Mouse (Mus musculus): ENCODE results near the gene Clec4a1. TPM values are rescaled to one million over a fixed set of nuclear protein-coding genes. Genes with fewer than 3 reads are reported as not detected.

Clec4a1 gene
- polyA plus RNA-seq (2014; fragmentation: Nextera tagmentation; extraction: Ambion mirVana): 0.75 and 1.0 TPM in 2 replicates

DNA sequence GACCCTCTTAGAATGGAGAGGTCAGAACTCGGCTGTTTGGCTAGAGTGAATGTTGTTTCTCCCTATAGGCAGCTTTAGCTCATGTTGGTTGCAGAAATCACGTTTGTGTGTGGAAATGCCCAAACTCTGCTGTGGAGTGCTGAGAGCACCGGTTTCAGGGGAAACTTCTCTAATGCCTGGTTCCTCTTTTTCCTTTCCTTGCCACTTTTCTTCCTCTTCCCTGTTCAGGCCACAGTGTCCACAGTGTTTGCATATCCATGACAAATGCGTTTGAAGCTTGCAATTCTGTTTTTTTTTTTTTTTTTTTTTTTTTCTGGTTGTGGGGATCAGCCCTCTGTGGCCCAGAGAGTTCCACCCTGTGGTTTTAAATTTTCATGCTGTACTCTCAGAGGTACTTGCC is at the start of gene Clec4a1:
Clec4a1 (plus strand) TSS at position 398 of the 400 bp plus-strand sequence.
- Histone ChIP-seq H3K36me3 (ENCODE audit: control insufficient read depth, insufficient read depth, low read length) (no peaks in the 10 kb centered on the region), H3K9me3 (ENCODE audit: control insufficient read depth, low read length) (no peaks in the 10 kb centered on the region), H3K9ac (ENCODE audit: low read length) (no peak within 1 kb of the TSS), H3K4me3 (ENCODE audit: low read depth, low read length) (no peak within 1 kb of the TSS), H3K4me1 (replicated peaks; ENCODE audit: control insufficient read depth, insufficient read depth, low read length) (no peaks in the 10 kb centered on the region), H3K27ac (ENCODE audit: low read depth, low read length) (no peak within 1 kb of the TSS), H3K4me2 (ENCODE audit: low read depth, low read length, severe bottlenecking) (no peak within 1 kb of the TSS), H3K27me3 (ENCODE audit: control insufficient read depth, insufficient read depth, low read length) (no peaks in the 10 kb centered on the region)
- ATAC-seq (replicated peaks; ENCODE audit: low FRiP score) (no peak), DNase-seq (ENCODE audit: low spot score) (no peak)
- whole genome bisulfite sequencing: 70% methylated on average over 4 of the region's 4 CpGs

DNA sequence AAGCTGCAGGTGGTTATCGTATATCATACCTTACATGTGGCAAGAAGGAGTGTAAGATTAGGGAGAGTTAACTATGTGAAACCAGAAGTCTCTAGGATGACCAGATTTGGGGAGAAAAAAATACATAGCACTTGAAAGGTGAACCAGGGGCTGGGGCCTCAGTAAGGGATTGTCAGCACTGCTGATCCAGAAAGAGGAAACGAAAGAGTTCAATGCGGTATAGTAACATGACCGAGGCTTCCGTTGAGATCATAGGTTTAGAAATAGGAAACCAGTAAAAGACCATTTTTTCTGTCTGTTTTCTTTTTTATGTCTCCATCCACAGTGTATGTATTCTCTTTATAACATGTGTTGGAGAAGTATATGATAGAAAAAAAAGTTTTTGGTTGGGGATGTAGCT is 48.8 kb upstream of the Clec4a1 start:
- no peak overlapping the region for H3K9ac ChIP-seq (ENCODE audit: low read length)
- H3K4me1 ChIP-seq (replicated peaks; ENCODE audit: control insufficient read depth, insufficient read depth, low read length): peaks cover 4% of the 10 kb centered on the region; the same call in 1 of the 2 replicates
- H3K9me3 ChIP-seq (ENCODE audit: control insufficient read depth, low read length): no peaks in the 10 kb centered on the region
- no peak overlapping the region for H3K4me3 ChIP-seq (ENCODE audit: low read depth, low read length)
- H3K4me2 ChIP-seq (ENCODE audit: low read depth, low read length, severe bottlenecking): no peak overlapping the region
- ATAC-seq (replicated peaks; ENCODE audit: low FRiP score) (no peak), DNase-seq (ENCODE audit: low spot score) (no peak)
- no peaks in the 10 kb centered on the region for H3K36me3 ChIP-seq (ENCODE audit: control insufficient read depth, insufficient read depth, low read length)
- H3K27me3 ChIP-seq (ENCODE audit: control insufficient read depth, insufficient read depth, low read length): no peaks in the 10 kb centered on the region
- H3K27ac ChIP-seq (ENCODE audit: low read depth, low read length): no peak overlapping the region
- WGBS: 96% methylated on average over 5 of the region's 5 CpGs

DNA sequence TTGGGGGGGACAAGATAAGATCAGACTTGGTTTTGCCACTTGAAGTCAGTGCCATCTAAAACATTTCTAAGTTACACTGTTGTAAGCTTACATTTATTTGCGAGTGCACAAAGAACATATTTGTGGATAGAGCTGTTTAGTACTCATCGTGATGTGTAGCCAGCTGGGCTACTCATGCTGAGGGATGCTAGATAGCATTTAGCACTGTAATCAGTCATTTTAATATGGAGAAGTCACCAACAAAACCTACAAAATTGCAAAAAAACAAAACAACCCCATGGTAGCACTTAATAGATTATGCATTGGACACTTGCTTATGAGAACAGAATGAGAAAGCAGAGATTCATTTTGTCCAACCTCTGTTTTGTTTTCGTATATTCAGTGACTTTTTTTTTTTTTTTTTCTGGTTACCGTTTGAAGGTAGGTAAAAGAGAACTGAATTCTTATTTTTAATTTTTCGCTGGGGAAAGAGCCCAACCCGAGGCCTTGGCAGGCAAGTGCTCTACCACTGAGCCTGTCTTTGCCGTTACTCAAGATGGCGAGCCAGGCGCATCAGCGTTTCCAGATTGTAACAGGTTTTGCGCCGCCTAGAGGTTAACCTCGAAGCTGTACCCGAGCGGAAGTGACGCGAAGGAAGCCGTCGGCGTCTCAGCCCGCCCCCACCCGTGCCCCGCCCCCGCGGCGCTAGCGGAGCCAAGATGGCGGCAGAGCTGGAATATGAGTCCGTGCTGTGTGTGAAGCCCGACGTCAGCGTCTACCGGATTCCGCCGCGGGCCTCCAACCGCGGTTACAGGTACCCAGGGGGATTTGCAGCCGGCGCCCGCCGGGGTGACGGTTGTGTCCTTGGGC is 47.6 kb upstream of the Clec4a1 start, which contains the start of gene Necap1:
Necap1 (plus strand) TSS at position 604 of the 849 bp plus-strand sequence.
- Histone ChIP-seq H3K9ac (ENCODE audit: low read length) (peak within 1 kb of the TSS; percentile 89), H3K36me3 (ENCODE audit: control insufficient read depth, insufficient read depth, low read length) (no peaks in the 10 kb centered on the region), H3K27me3 (ENCODE audit: control insufficient read depth, insufficient read depth, low read length) (no peaks in the 10 kb centered on the region), H3K27ac (ENCODE audit: low read depth, low read length) (peak within 1 kb of the TSS; percentile 75), H3K4me1 (replicated peaks; ENCODE audit: control insufficient read depth, insufficient read depth, low read length) (peaks cover 4% of the 10 kb centered on the region; the same call in 1 of the 2 replicates), H3K4me3 (ENCODE audit: low read depth, low read length) (peak within 1 kb of the TSS; percentile 84), H3K4me2 (ENCODE audit: low read depth, low read length, severe bottlenecking) (peak within 1 kb of the TSS; percentile 59), H3K9me3 (ENCODE audit: control insufficient read depth, low read length) (no peaks in the 10 kb centered on the region)
- DNase-seq (ENCODE audit: low spot score) (peak; percentile 98), ATAC-seq (replicated peaks; ENCODE audit: low FRiP score) (peak; percentile 97)
- WGBS: 7% methylated on average over 43 of the region's 43 CpGs

DNA sequence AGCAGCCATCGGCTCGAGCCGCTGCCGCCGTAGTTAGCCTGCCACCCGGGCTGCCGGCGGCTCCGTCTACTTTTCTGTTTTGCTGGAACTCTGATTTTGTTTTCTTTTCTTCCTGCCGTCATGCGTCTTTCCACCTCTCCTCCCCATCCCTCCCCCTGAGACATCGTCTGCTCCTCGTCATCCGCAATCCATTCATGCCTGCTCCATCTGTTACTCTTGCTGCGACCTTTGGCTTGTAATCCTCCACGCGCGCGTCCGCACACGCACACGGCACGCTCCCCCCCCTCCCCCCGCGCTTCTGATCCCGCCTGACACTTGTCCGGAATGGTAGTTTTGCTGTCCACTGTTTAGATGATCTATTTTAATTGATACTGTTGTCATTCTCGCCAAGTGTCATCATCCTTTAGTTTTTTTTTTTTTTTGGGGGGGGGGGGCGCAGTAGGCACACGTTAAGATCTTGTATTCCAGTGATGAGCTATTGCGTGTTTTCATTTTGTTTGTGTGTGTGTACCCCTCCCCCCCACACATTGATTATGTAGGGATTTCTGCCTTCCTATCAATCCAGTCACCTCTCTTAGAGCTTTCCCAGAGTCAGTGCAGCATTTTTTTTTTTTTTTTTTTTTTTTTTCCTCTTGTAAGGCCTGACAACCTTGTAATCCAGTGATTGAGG is 46.8 kb upstream of the Clec4a1 start:
- Histone ChIP-seq H3K9ac (ENCODE audit: low read length) (peak overlapping the region; percentile 89), H3K4me2 (ENCODE audit: low read depth, low read length, severe bottlenecking) (peak overlapping the region; percentile 59), H3K27me3 (ENCODE audit: control insufficient read depth, insufficient read depth, low read length) (no peaks in the 10 kb centered on the region), H3K36me3 (ENCODE audit: control insufficient read depth, insufficient read depth, low read length) (no peaks in the 10 kb centered on the region), H3K9me3 (ENCODE audit: control insufficient read depth, low read length) (no peaks in the 10 kb centered on the region), H3K4me1 (replicated peaks; ENCODE audit: control insufficient read depth, insufficient read depth, low read length) (peaks cover 4% of the 10 kb centered on the region; the same call in 1 of the 2 replicates), H3K4me3 (ENCODE audit: low read depth, low read length) (peak overlapping the region; percentile 84), H3K27ac (ENCODE audit: low read depth, low read length) (peak overlapping the region; percentile 75)
- WGBS: under 1% methylated on average over 30 of the region's 31 CpGs
- DNase-seq (ENCODE audit: low spot score): no peak
- ATAC-seq (replicated peaks; ENCODE audit: low FRiP score): peak; percentile 79

DNA sequence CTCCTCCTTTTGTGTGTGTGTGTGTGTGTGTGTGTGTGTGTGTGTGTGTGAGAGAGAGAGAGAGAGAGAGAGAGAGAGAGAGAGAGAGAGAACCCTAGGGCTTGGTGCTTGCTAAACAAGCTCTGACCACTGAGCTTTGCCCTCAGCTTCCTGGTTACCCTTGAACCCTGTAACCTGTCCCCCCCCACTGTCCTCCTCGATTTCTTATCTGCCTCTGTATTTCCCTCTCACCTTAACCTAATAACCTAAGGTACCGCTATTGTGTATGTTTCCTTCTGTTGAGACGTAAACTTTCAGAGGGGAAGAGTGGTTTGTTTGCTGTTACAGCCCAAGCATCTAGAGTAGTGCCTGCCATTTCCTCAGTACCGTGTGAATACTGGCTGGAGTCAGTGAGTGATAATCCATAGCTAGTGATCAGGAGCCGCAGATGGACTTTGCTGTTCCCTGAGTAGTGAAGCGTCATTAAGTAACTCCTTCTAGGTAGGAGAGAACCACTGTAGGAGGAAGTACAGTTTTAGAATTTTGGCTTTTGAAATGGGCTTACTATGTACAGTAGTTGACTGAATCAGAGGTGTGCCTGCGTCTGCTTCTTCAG is 42.4 kb upstream of the Clec4a1 start:
- Histone ChIP-seq H3K4me1 (replicated peaks; ENCODE audit: control insufficient read depth, insufficient read depth, low read length) (peaks cover 4% of the 10 kb centered on the region; the same call in 1 of the 2 replicates), H3K9me3 (ENCODE audit: control insufficient read depth, low read length) (no peaks in the 10 kb centered on the region), H3K4me2 (ENCODE audit: low read depth, low read length, severe bottlenecking) (no peak overlapping the region), H3K36me3 (ENCODE audit: control insufficient read depth, insufficient read depth, low read length) (peaks cover 15% of the 10 kb centered on the region), H3K27me3 (ENCODE audit: control insufficient read depth, insufficient read depth, low read length) (no peaks in the 10 kb centered on the region), H3K4me3 (ENCODE audit: low read depth, low read length) (no peak overlapping the region), H3K27ac (ENCODE audit: low read depth, low read length) (no peak overlapping the region), H3K9ac (ENCODE audit: low read length) (no peak overlapping the region)
- 95% methylated on average over 7 of the region's 7 CpGs for WGBS
- no peak for DNase-seq (ENCODE audit: low spot score)
- no peak for ATAC-seq (replicated peaks; ENCODE audit: low FRiP score)

DNA sequence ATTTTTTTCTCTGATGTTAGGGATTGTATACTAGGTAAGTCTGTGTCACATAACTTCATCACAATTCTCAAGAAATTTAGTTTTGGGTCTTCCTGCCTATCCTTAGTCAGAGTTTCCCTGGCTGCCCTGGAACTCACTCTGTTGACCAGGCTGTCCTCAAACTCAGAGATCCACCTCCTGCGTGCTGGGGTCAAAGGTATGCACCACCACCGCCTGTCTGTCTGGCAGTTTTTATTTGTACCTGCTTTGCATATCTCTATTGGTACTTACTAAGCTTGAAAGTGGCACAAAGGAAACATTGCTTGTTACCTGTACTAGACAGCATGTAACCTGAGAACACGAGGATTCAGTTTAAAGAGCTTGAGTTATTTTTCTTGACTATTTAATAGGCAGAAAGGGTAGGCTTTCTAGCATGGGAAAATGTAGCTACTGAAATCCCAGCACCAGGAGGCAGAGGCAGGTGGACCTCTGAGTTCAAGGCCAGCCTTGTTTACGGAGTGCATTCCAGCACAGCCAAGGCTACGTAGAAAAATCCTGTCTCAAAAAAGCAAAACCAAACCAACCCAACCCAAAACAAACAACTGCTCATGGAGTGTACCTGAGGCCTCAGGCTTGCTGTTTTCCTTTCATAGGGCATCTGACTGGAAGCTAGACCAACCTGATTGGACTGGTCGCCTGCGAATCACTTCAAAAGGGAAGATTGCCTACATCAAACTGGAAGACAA is 41.7 kb upstream of the Clec4a1 start:
- Histone ChIP-seq H3K36me3 (ENCODE audit: control insufficient read depth, insufficient read depth, low read length) (peaks cover 17% of the 10 kb centered on the region), H3K4me3 (ENCODE audit: low read depth, low read length) (no peak overlapping the region), H3K4me2 (ENCODE audit: low read depth, low read length, severe bottlenecking) (no peak overlapping the region), H3K9me3 (ENCODE audit: control insufficient read depth, low read length) (no peaks in the 10 kb centered on the region), H3K27me3 (ENCODE audit: control insufficient read depth, insufficient read depth, low read length) (no peaks in the 10 kb centered on the region), H3K4me1 (replicated peaks; ENCODE audit: control insufficient read depth, insufficient read depth, low read length) (peaks cover 4% of the 10 kb centered on the region; the same call in 1 of the 2 replicates), H3K27ac (ENCODE audit: low read depth, low read length) (no peak overlapping the region), H3K9ac (ENCODE audit: low read length) (no peak overlapping the region)
- DNase-seq (ENCODE audit: low spot score): no peak
- 92% methylated on average over 7 of the region's 7 CpGs for WGBS
- ATAC-seq (replicated peaks; ENCODE audit: low FRiP score): no peak

DNA sequence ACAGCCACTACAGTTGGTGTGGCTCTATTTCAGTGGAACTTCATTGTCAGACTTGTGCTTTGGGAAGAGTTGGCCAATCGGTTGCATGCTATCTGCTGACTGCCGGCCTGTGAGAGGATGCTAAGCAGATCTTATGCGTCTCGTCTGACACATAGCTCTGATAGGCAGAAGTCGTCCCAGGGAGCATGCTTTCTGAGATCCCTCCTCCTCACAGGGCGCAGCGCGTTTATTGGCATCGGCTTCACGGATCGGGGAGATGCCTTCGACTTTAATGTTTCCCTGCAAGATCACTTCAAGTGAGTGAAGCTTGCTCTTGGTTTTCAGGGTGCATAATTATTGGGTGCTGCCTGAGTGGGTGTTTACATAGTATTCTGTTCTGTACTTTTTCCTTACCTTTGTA is 40.4 kb upstream of the Clec4a1 start:
- Histone ChIP-seq H3K27ac (ENCODE audit: low read depth, low read length) (no peak overlapping the region), H3K9me3 (ENCODE audit: control insufficient read depth, low read length) (no peaks in the 10 kb centered on the region), H3K4me2 (ENCODE audit: low read depth, low read length, severe bottlenecking) (no peak overlapping the region), H3K9ac (ENCODE audit: low read length) (no peak overlapping the region), H3K4me3 (ENCODE audit: low read depth, low read length) (no peak overlapping the region), H3K27me3 (ENCODE audit: control insufficient read depth, insufficient read depth, low read length) (no peaks in the 10 kb centered on the region), H3K36me3 (ENCODE audit: control insufficient read depth, insufficient read depth, low read length) (peaks cover 17% of the 10 kb centered on the region), H3K4me1 (replicated peaks; ENCODE audit: control insufficient read depth, insufficient read depth, low read length) (no peaks in the 10 kb centered on the region)
- ATAC-seq (replicated peaks; ENCODE audit: low FRiP score) (no peak), DNase-seq (ENCODE audit: low spot score) (no peak)
- 95% methylated on average over 12 of the region's 12 CpGs for WGBS

DNA sequence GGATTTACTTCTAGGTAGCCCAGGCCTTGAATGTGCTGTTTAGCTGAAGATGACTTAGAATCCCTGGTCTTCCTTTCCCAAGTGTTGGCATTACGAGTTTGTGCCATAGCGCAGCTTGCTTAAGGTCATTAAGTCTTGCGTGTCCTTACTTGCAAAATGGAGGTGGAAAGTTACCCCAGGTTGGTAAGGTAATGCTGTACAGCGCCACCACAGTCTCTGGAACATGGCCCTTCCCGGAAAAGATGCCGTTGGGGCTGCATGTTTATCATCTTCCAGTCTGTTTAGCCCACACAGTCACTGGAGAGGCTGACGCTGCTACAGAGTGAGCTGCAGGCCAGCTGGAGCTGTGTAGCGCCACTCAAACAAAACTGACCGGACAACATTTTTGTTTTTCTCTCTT is 38.0 kb upstream of the Clec4a1 start:
- Histone ChIP-seq H3K4me3 (ENCODE audit: low read depth, low read length) (no peak overlapping the region), H3K36me3 (ENCODE audit: control insufficient read depth, insufficient read depth, low read length) (peaks cover 22% of the 10 kb centered on the region), H3K4me2 (ENCODE audit: low read depth, low read length, severe bottlenecking) (no peak overlapping the region), H3K9me3 (ENCODE audit: control insufficient read depth, low read length) (no peaks in the 10 kb centered on the region), H3K27me3 (ENCODE audit: control insufficient read depth, insufficient read depth, low read length) (no peaks in the 10 kb centered on the region), H3K27ac (ENCODE audit: low read depth, low read length) (no peak overlapping the region), H3K4me1 (replicated peaks; ENCODE audit: control insufficient read depth, insufficient read depth, low read length) (no peaks in the 10 kb centered on the region), H3K9ac (ENCODE audit: low read length) (no peak overlapping the region)
- DNase-seq (ENCODE audit: low spot score): no peak
- 94% methylated on average over 9 of the region's 9 CpGs for WGBS
- ATAC-seq (replicated peaks; ENCODE audit: low FRiP score): no peak
